Mouse (Mus musculus) intestine, postnatal 0 days (tissue): ENCODE measurements at regions not wholly inside any gene's neighbourhood (a gene's known extent, or its start where the extent isn't known, plus 50 kb on each side); places are given as distances from the start of the nearest gene placed in this dataset.

ENCODE experiments used
- ATAC-seq: fragments of 200-750 bp; cut with Nextera tagmentation; 2 replicates; pipeline ENCODE4 v1.8.0; 2017; ENCODE audit warnings: mild to moderate bottlenecking, moderate TSS enrichment, moderate library complexity
- H3K27ac ChIP-seq: fragments of 300-500 bp; sonication (generic); 2 replicates; pipeline ENCODE4 v1.5.1; 2014; ENCODE audit warnings: mild to moderate bottlenecking, low read depth, low read length, moderate library complexity
- H3K27me3 ChIP-seq: fragments of 300-500 bp; sonication (generic); replicated peaks from 2 replicates; pipeline ENCODE4 v1.6.1; 2014; ENCODE audit warnings: low read length, mixed read lengths; ENCODE audit not compliant: control insufficient read depth, insufficient read depth
- H3K36me3 ChIP-seq: fragments of 300-500 bp; sonication (generic); 2 replicates; pipeline ENCODE4 v1.6.1; 2014; ENCODE audit warnings: mild to moderate bottlenecking, moderate library complexity; ENCODE audit not compliant: control insufficient read depth, insufficient read depth
- H3K4me1 ChIP-seq: fragments of 300-500 bp; sonication (generic); replicated peaks from 2 replicates; pipeline ENCODE4 v1.6.1; 2014; ENCODE audit warnings: antibody characterized with exemption, low read length, mixed read lengths; ENCODE audit not compliant: control insufficient read depth, insufficient read depth
- H3K4me2 ChIP-seq: fragments of 300-500 bp; sonication (generic); replicated peaks from 2 replicates; pipeline ENCODE4 v1.6.1; 2014; ENCODE audit warnings: low read depth, mild to moderate bottlenecking, moderate library complexity
- H3K4me3 ChIP-seq: fragments of 300-500 bp; sonication (generic); 2 replicates; pipeline ENCODE4 v1.5.1; 2014; ENCODE audit warnings: low read depth, low read length
- H3K9ac ChIP-seq: fragments of 300-500 bp; sonication (generic); 2 replicates; pipeline ENCODE4 v1.6.1; 2014; ENCODE audit warnings: mild to moderate bottlenecking, low read depth, low read length
- H3K9me3 ChIP-seq: fragments of 300-500 bp; sonication (generic); 2 replicates; pipeline ENCODE4 v1.6.1; 2016; ENCODE audit warnings: mixed run types; ENCODE audit not compliant: control insufficient read depth
- CTCF ChIP-seq: sonication (generic); IDR thresholded peaks from 2 replicates; pipeline ENCODE4 v1.5.1; 2016; ENCODE audit warnings: low read depth, mild to moderate bottlenecking, control low read depth, antibody characterized with exemption, moderate library complexity
- WGBS: fragments of 180-500 bp; shearing (Covaris S2); extraction: QIAGEN DNeasy Blood & Tissue Kit; methylation state at CpG from one replicate; pipeline ENCODE4 v1.1.7; 2014; 5-methylcytosine and 5-hydroxymethylcytosine counted together

DNA sequence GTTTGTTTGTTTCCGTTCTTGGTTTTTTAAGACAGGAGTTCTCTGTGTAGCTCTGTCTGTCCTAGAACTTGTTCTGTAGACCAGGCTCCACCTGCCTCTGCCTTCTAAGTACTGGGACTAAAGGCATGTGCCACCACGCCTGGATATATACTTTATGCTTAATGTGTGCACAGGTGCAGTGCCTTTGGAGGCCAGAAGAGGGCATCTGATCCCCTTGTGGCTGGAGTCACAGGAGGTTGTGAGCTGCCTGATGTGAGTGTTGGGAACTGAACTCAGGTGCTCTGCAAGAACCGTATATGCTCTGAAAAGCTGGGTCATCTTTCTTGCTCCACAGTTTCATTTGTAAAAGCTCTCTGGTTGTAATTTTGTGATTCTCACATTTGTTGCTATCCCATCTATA is 100.7 kb downstream of the 9530068E07Rik start:
- Histone ChIP-seq H3K27ac (no peak overlapping the region), H3K4me3 (no peak overlapping the region), H3K9ac (no peak overlapping the region), H3K36me3 (no peaks in the 10 kb centered on the region), H3K27me3 (no peaks in the 10 kb centered on the region), H3K4me1 (no peaks in the 10 kb centered on the region), H3K9me3 (no peaks in the 10 kb centered on the region), H3K4me2 (no peak overlapping the region)
- WGBS: 90% methylated on average over 3 of the region's 3 CpGs
- TF ChIP-seq CTCF: peak; percentile 36; the same call in 1 of the 2 replicates
- ATAC-seq: no peak

DNA sequence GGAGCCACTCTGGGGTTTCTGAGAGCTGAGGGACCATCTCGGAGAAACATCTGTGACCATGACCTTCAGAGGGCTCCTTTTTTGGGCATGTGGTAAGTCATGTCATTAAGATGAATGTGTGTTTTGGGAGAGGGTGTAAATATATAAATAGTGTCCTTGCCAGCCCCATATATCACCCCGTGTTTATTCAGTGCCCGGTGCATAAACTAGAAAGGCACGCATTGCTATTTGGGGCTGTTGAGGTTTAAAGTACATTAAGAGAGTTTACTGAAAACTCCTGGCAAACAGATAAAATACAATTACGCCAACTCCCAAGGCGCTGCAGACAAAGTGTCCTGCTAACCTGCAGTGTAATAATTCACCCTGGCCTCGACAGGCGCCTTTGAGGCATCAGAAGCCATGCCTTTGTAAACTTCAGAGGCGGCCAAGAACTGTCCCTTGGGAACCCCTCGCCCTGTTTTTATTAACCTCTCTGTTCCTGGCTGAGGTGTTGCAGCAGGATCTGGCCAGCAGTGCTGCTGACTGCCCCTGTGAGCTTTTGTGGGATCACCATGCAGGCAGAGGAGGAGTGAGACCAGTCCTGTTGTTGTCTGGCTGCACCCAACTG is 106.6 kb downstream of the 9530068E07Rik start:
- 5% methylated on average over 10 of the region's 10 CpGs for WGBS
- Histone ChIP-seq H3K36me3 (no peaks in the 10 kb centered on the region), H3K4me2 (no peak overlapping the region), H3K4me1 (no peaks in the 10 kb centered on the region), H3K27ac (no peak overlapping the region), H3K9ac (no peak overlapping the region), H3K4me3 (no peak overlapping the region), H3K9me3 (no peaks in the 10 kb centered on the region), H3K27me3 (no peaks in the 10 kb centered on the region)
- no peak for TF ChIP-seq CTCF
- ATAC-seq: peak; percentile 38; the same call in 1 of the 2 replicates

DNA sequence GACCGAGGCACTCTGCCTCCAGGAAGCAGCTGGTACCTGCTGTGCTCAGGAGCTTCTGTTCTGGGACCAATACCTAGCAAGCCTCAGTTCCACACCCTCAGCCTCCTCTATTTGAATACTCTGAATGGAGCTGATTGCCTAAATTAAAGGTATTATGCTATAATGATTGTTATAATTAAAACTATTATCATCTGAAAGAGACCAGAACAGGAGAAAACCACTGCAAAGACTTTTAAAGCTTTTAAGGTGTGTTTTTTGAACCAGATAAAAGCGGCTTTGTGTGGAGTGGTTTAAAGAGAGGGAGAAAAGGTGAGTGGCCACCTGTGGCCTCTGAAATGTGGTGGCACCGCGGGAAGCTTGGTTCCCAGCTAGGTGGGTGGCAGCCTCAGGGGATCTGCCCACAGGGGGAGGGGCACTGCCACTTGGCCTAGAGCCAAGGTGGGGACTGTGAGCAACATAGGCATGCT is 115.6 kb downstream of the 9530068E07Rik start:
- no peak overlapping the region for H3K4me3 ChIP-seq
- no peaks in the 10 kb centered on the region for H3K4me1 ChIP-seq
- 57% methylated on average over 4 of the region's 4 CpGs for WGBS

DNA sequence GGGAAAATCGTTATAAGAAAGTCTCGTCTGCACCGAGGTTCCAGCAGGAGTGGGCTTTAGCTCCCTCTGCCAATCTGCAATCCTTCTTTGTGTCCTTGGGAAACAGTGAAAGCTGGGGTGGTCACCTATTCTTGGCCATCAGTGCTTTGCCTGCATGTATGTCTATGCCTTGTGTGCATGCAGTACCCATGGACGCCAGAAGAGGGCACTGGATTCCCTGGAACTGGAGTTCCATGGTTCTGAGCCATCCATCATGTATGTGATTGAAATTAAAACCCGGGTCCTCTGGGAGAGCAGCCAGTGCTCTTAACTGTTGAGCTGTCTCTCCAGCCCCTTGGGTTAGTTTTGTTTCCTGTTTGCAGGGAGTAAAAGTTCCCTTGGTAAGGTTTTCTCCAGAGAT is 121.1 kb downstream of the 9530068E07Rik start:
- no peaks in the 10 kb centered on the region for H3K4me1 ChIP-seq
- no peak overlapping the region for H3K9ac ChIP-seq
- peak; percentile 65 for TF ChIP-seq CTCF
- no peak overlapping the region for H3K27ac ChIP-seq
- ATAC-seq: no peak
- 70% methylated on average over 5 of the region's 5 CpGs for WGBS
- H3K4me3 ChIP-seq: no peak overlapping the region
- no peak overlapping the region for H3K4me2 ChIP-seq
- H3K27me3 ChIP-seq: no peaks in the 10 kb centered on the region
- H3K9me3 ChIP-seq: no peaks in the 10 kb centered on the region
- H3K36me3 ChIP-seq: no peaks in the 10 kb centered on the region

More for the DNA sequence above, 115.6 kb downstream of the 9530068E07Rik start:
- H3K9me3 ChIP-seq: no peaks in the 10 kb centered on the region
- no peak overlapping the region for H3K4me2 ChIP-seq
- H3K27ac ChIP-seq: no peak overlapping the region
- H3K9ac ChIP-seq: no peak overlapping the region
- no peak for ATAC-seq
- H3K27me3 ChIP-seq: no peaks in the 10 kb centered on the region
- TF ChIP-seq CTCF: no peak
- H3K36me3 ChIP-seq: no peaks in the 10 kb centered on the region

DNA sequence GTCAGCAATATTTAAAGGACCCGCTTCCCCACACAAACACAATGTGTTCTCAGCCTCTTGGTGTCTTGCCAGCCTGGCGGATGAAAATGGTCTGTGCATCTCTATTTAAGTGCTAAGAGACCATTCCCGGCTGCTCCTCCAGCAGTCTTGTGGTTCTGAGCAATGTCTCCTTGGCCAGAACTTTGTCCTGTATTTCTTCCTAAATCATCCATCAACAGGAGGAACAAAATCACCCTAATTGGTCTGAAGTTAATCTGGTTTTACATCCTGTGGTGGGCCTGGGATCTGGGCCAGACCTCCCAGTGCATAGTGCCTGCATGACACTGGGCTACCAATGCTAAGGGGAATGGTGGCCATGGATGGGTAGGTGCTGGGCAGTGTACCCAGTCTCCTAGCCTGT is 123.6 kb downstream of the 9530068E07Rik start:
- Histone ChIP-seq H3K9me3 (no peaks in the 10 kb centered on the region), H3K9ac (no peak overlapping the region), H3K27me3 (no peaks in the 10 kb centered on the region), H3K4me3 (no peak overlapping the region), H3K36me3 (no peaks in the 10 kb centered on the region), H3K4me1 (no peaks in the 10 kb centered on the region), H3K4me2 (no peak overlapping the region), H3K27ac (no peak overlapping the region)
- ATAC-seq: no peak
- WGBS: 51% methylated on average over 3 of the region's 3 CpGs
- TF ChIP-seq CTCF: 0 out of 2 replicates have a peak, but pooled peaks have one; percentile 0

DNA sequence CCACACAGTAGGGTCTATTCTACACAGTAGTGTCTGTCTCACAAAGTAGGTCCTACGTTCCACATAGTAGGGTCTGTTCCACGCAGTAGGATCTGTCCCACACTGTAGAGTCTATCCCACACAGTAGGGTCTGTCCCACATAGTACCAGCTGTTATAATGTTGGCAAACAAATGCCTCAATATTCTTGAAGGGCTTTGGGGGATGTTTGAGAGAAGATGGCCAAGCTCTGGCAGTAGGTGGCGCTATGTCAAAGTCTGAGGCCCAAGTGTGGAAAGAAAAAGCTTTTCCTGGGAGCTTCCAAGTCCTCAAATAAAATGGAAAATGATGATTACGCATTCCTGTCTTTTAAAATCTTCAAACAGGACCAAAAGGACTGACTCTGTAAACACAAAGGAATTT is 125.7 kb downstream of the 9530068E07Rik start:
- Histone ChIP-seq H3K9ac (no peak overlapping the region), H3K9me3 (no peaks in the 10 kb centered on the region), H3K4me1 (no peaks in the 10 kb centered on the region), H3K4me3 (no peak overlapping the region), H3K36me3 (no peaks in the 10 kb centered on the region), H3K4me2 (no peak overlapping the region), H3K27me3 (no peaks in the 10 kb centered on the region), H3K27ac (no peak overlapping the region)
- peak; percentile 78 for TF ChIP-seq CTCF
- WGBS: 49% methylated on average over 4 of the region's 4 CpGs
- no peak for ATAC-seq
